Mouse (Mus musculus): ENCODE results near the gene Oprl1.

- TF ChIP-seq TAL1 (IDR thresholded peaks at IDR 0.05; ENCODE audit: low read length) (no peak), GATA1 (IDR thresholded peaks at IDR 0.05; ENCODE audit: low read length) (no peak)
These were observed 54.6 kb downstream of the Oprl1 start for GRCm38 (mm10) chr2:181769397-181769796.

All from erythroblast, embryonic 14.5 days (primary cell).